8 mouse cellular contexts compared by ENCODE assay signal in genomic region chr2:30771368-30771805, GRCm38 (mm10). TPM values are rescaled to one million over a fixed set of nuclear protein-coding genes. Genes with fewer than 3 reads are reported as not detected.
DNase-seq lines count a peak whose midpoint lies in the region; ATAC-seq and TF ChIP-seq lines count a peak whose summit lies in the region.

No protein-coding gene starts in this region.

- no peak for ATAC-seq in megakaryocyte, adult 5-6 weeks (ENCODE audit: poor library complexity, severe bottlenecking)
- ATAC-seq in hindbrain, postnatal 0 days = peak; percentile 22; the same call in 1 of the 2 replicates
- ATAC-seq in midbrain, embryonic 14.5 days (ENCODE audit: low FRiP score, low TSS enrichment) = peak; percentile 46; the same call in 1 of the 2 replicates

- no peak for TF ChIP-seq CTCF in cerebellum, adult 2 months (IDR thresholded peaks at IDR 0.05; ENCODE audit: borderline replicate concordance, insufficient read depth, low read depth, low read length)
- TF ChIP-seq CTCF in hindbrain, postnatal 0 days (IDR thresholded peaks at IDR 0.05; ENCODE audit: low read depth) = no peak

- H3K36me3 ChIP-seq in megakaryocyte, embryonic 14.5 days (replicated peaks; ENCODE audit: low read length) = peaks cover 17% of the 10 kb centered on the region
- H3K36me3 ChIP-seq in hindbrain, postnatal 0 days (ENCODE audit: insufficient read depth, low read length) = no peaks in the 10 kb centered on the region
- H3K36me3 ChIP-seq in midbrain, embryonic 14.5 days (ENCODE audit: control insufficient read depth, insufficient read depth, low read length) = no peaks in the 10 kb centered on the region

- H3K4me1 ChIP-seq in cerebellum, adult 2 months (ENCODE audit: control insufficient read depth, insufficient read depth, low read length) = peaks cover 10% of the 10 kb centered on the region
- peaks cover 98% of the 10 kb centered on the region for H3K4me1 ChIP-seq in megakaryocyte, embryonic 14.5 days
- peaks cover 17% of the 10 kb centered on the region for H3K4me1 ChIP-seq in hindbrain, postnatal 0 days (ENCODE audit: insufficient read depth, low read length)
- peaks cover 22% of the 10 kb centered on the region for H3K4me1 ChIP-seq in midbrain, embryonic 14.5 days (ENCODE audit: control insufficient read depth, insufficient read depth, low read length)

- peak overlapping the region; percentile 86 for H3K4me2 ChIP-seq in hindbrain, postnatal 0 days (ENCODE audit: low read depth, low read length)
- H3K4me2 ChIP-seq in midbrain, embryonic 14.5 days (ENCODE audit: low read length) = peak overlapping the region; percentile 88

- H3K27ac ChIP-seq in cerebellum, adult 2 months (ENCODE audit: insufficient read depth, low read length) = peak overlapping the region; percentile 19
- H3K27ac ChIP-seq in hindbrain, postnatal 0 days = peak overlapping the region; percentile 80
- H3K27ac ChIP-seq in midbrain, embryonic 14.5 days (replicated peaks; ENCODE audit: low read depth, low read length) = peak overlapping the region; percentile 82

- TF ChIP-seq POLR2A in cerebellum, adult 2 months (IDR thresholded peaks at IDR 0.05; ENCODE audit: borderline replicate concordance, insufficient read depth, low read length) = no peak

- H3K9ac ChIP-seq in hindbrain, postnatal 0 days (replicated peaks; ENCODE audit: low read length) = peak overlapping the region; percentile 63
- peak overlapping the region; percentile 64 for H3K9ac ChIP-seq in midbrain, embryonic 14.5 days (replicated peaks; ENCODE audit: low read length)

- H3K9me3 ChIP-seq in megakaryocyte, embryonic 14.5 days = no peaks in the 10 kb centered on the region
- H3K9me3 ChIP-seq in hindbrain, postnatal 0 days (ENCODE audit: low read length) = no peaks in the 10 kb centered on the region
- no peaks in the 10 kb centered on the region for H3K9me3 ChIP-seq in midbrain, embryonic 14.5 days (ENCODE audit: control insufficient read depth, low read length)

- DNase-seq in cerebellum, adult 2 months = no peak
- no peak for DNase-seq in cerebellum, adult 9-11 months
- peak; percentile 55 for DNase-seq in hindbrain, postnatal 0 days (ENCODE audit: low spot score)
- DNase-seq in midbrain, embryonic 14.5 days = peak; percentile 77
- DNase-seq in layer of hippocampus, postnatal 14 days (ENCODE audit: low spot score in 2 of 2) = no peak
- DNase-seq in adrenal gland, adult 8-10 months = no peak

- peak overlapping the region; percentile 41 for H3K4me3 ChIP-seq in cerebellum, adult 2 months (replicated peaks; ENCODE audit: insufficient read depth, low read depth, low read length)
- peak overlapping the region; percentile 93 for H3K4me3 ChIP-seq in megakaryocyte, embryonic 14.5 days (replicated peaks)
- H3K4me3 ChIP-seq in hindbrain, postnatal 0 days (ENCODE audit: low read length) = peak overlapping the region; percentile 42
- H3K4me3 ChIP-seq in midbrain, embryonic 14.5 days (replicated peaks; ENCODE audit: low read depth, low read length) = peak overlapping the region; percentile 40

- 2% methylated on average over 50 of the region's 51 CpGs for WGBS in cerebellum, adult 2 months
- WGBS in hindbrain, postnatal 0 days = under 1% methylated on average over 50 of the region's 51 CpGs
- WGBS in midbrain, embryonic 14.5 days = under 1% methylated on average over 42 of the region's 51 CpGs

- H3K27me3 ChIP-seq in cerebellum, adult 2 months (ENCODE audit: control insufficient read depth, insufficient read depth, low read length) = no peaks in the 10 kb centered on the region
- peaks cover 16% of the 10 kb centered on the region for H3K27me3 ChIP-seq in megakaryocyte, embryonic 14.5 days (replicated peaks)
- H3K27me3 ChIP-seq in hindbrain, postnatal 0 days (ENCODE audit: insufficient read depth, low read length) = no peaks in the 10 kb centered on the region
- H3K27me3 ChIP-seq in midbrain, embryonic 14.5 days (ENCODE audit: control insufficient read depth, insufficient read depth, low read length) = no peaks in the 10 kb centered on the region

RNA-seq across cellular contexts. Expression of gene 1700001O22Rik, which starts 32.1 kb away (rescaled TPM):
- 3.8 and 4.7 TPM in 2 replicates for polyA plus RNA-seq in cerebellum, adult 2 months (2012; rRNA removed)
- not detected in 2 replicates for polyA plus RNA-seq in megakaryocyte, embryonic 14.5 days (2012; ENCODE audit: insufficient read depth, low replicate concordance)
- not detected in 2 replicates for total RNA-seq in megakaryocyte, adult 5-6 weeks (2015)
- 0.45 TPM in 1 of 2 replicates, not detected in the other for total RNA-seq in megakaryocyte, adult 5-6 weeks (2017)
- 0.75 and 2.4 TPM in 2 replicates for total RNA-seq in hindbrain, postnatal 0 days (2014; rRNA removed)
- polyA plus RNA-seq in hindbrain, postnatal 0 days (2015; fragmentation: Nextera tagmentation; extraction: Ambion mirVana) = 1.8 and 2.6 TPM in 2 replicates
- polyA plus RNA-seq in midbrain, embryonic 14.5 days (2014; fragmentation: Nextera tagmentation; extraction: Ambion mirVana) = 0.87 and 1.0 TPM in 2 replicates
- total RNA-seq in layer of hippocampus, postnatal 14 days (2021) = 1 to 10 TPM; 2.9 to 3.8 TPM
- total RNA-seq in adrenal gland, adult 8-10 months (2022) = 1 to 10 TPM; 3.6 to 6.2 (median 5.7) TPM

RNA-seq across cellular contexts. Expression of gene Ntmt1, which starts 36.2 kb away (rescaled TPM):
- polyA plus RNA-seq in cerebellum, adult 2 months (2012; rRNA removed) = 37.1 and 37.8 TPM in 2 replicates
- 10.3 and 36.9 TPM in 2 replicates for polyA plus RNA-seq in megakaryocyte, embryonic 14.5 days (2012; ENCODE audit: insufficient read depth, low replicate concordance)
- 4.1 and 9.5 TPM in 2 replicates for total RNA-seq in megakaryocyte, adult 5-6 weeks (2015)
- total RNA-seq in megakaryocyte, adult 5-6 weeks (2017) = 7.9 TPM in 2 replicates
- 79.5 and 96.3 TPM in 2 replicates for total RNA-seq in hindbrain, postnatal 0 days (2014; rRNA removed)
- polyA plus RNA-seq in hindbrain, postnatal 0 days (2015; fragmentation: Nextera tagmentation; extraction: Ambion mirVana) = 95.9 and 99.6 TPM in 2 replicates
- polyA plus RNA-seq in midbrain, embryonic 14.5 days (2014; fragmentation: Nextera tagmentation; extraction: Ambion mirVana) = 114 and 122 TPM in 2 replicates
- total RNA-seq in layer of hippocampus, postnatal 14 days (2021) = 10 to 100 TPM; 38.9 to 41.9 TPM
- 10 to 100 TPM; 40.1 to 77.8 (median 49.1) TPM for total RNA-seq in adrenal gland, adult 8-10 months (2022)

RNA-seq across cellular contexts. Expression of gene Asb6, which starts 58.7 kb away (rescaled TPM):
- 46.6 and 52.6 TPM in 2 replicates for polyA plus RNA-seq in cerebellum, adult 2 months (2012; rRNA removed)
- polyA plus RNA-seq in megakaryocyte, embryonic 14.5 days (2012; ENCODE audit: insufficient read depth, low replicate concordance) = 14.8 and 21.5 TPM in 2 replicates
- total RNA-seq in megakaryocyte, adult 5-6 weeks (2015) = 4.3 and 6.1 TPM in 2 replicates
- 12.6 and 17.1 TPM in 2 replicates for total RNA-seq in megakaryocyte, adult 5-6 weeks (2017)
- 49.1 and 53.5 TPM in 2 replicates for total RNA-seq in hindbrain, postnatal 0 days (2014; rRNA removed)
- polyA plus RNA-seq in hindbrain, postnatal 0 days (2015; fragmentation: Nextera tagmentation; extraction: Ambion mirVana) = 36.6 and 37.4 TPM in 2 replicates
- polyA plus RNA-seq in midbrain, embryonic 14.5 days (2014; fragmentation: Nextera tagmentation; extraction: Ambion mirVana) = 38.5 and 42.7 TPM in 2 replicates
- 10 to 100 TPM; 33.7 to 34.9 TPM for total RNA-seq in layer of hippocampus, postnatal 14 days (2021)
- total RNA-seq in adrenal gland, adult 8-10 months (2022) = 10 to 100 TPM; 32.9 to 41.3 (median 33.4) TPM

Comparison
In these comparisons a context has a peak if more than half of its experiments do, and no peak if none do; other contexts are left out.
1. DNase-seq: peak in hindbrain, postnatal 0 days (single experiment) and midbrain, embryonic 14.5 days (single experiment); none in cerebellum, adult 2 months (0 of 2), cerebellum, adult 9-11 months (single experiment), layer of hippocampus, postnatal 14 days (0 of 2) and adrenal gland, adult 8-10 months (single experiment).
2. H3K27ac ChIP-seq: peak in every context shown above with its lines; median percentile 82 in midbrain, embryonic 14.5 days; 80 in hindbrain, postnatal 0 days; 19 in cerebellum, adult 2 months.
3. H3K4me3 ChIP-seq: peak in every context shown above with its lines; median percentile 93 in megakaryocyte, embryonic 14.5 days; 42 in hindbrain, postnatal 0 days; 41 in cerebellum, adult 2 months; 40 in midbrain, embryonic 14.5 days.